Mouse (Mus musculus): ENCODE data around the gene Tcaf3.

GRCm38 (mm10) chr6:42547461-42547860, 50.0 kb downstream of the Tcaf3 start, which contains the start of gene Olfr455:
- no peak for TF ChIP-seq CTCF (IDR thresholded peaks at IDR 0.05; ENCODE audit: low read depth)
- no peak for TF ChIP-seq EP300 (IDR thresholded peaks at IDR 0.05; ENCODE audit: low read depth)
